Mouse (Mus musculus): Measurements from ENCODE around the gene Nab1. TPM values are rescaled to one million over a fixed set of nuclear protein-coding genes. Genes with fewer than 3 reads are reported as not detected.

Gene Nab1
- polyA plus RNA-seq, 1 experiment from 2014 or later, result 19.7 TPM

DNA sequence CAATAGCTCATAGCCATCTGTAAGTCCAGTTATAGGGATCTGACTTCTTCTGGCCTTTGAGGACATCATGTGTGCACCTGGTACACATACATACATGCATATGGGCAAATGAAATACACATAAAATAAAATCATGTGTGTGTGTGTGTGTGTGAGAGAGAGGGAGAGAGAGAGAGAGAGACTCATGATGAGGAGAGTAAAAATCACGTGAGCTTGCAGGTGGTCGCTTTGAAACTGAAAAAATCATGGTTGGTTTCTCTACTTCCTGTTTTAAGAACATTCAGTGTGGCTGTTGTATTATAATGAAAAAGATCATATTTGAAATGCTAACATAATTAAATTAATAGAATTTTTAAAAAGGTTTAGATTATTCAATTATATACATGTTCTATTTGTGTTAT is 69.9 kb downstream of the Nab1 start:
- H3K27me3 ChIP-seq (replicated peaks), result no peaks in the 10 kb centered on the region
- 75% methylated on average over 2 of the region's 2 CpGs for WGBS
- H3K27ac ChIP-seq (replicated peaks), result no peak overlapping the region
- H3K9ac ChIP-seq, result no peak overlapping the region
- no peak overlapping the region for H3K4me3 ChIP-seq
- no peaks in the 10 kb centered on the region for H3K9me3 ChIP-seq
- H3K4me1 ChIP-seq, result peaks cover 3% of the 10 kb centered on the region
- no peak overlapping the region for H3K4me2 ChIP-seq
- H3K36me3 ChIP-seq, result no peaks in the 10 kb centered on the region
- ATAC-seq (ENCODE audit: extremely low read depth, insufficient number of reproducible peaks, low FRiP score, low TSS enrichment), result no peak

DNA sequence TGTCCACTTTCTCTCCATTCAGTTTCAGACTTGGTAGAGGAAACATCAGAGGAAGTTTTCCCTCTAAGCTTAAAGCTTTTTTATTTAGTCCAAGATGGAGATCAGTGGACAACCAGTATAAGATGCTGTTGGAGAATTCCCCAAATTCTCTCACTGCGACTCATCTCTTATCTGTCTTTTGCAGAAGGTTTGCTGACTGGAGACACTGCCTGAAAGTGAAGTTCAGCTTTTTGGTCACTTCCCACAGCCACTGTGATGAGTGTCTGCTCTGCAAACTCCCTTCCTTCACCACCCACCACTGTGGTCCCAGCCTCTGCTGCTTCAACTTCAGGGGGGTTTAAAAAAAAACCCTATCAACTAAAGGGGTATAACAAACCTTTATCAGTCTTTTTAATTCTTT is 70.4 kb downstream of the Nab1 start:
- Histone ChIP-seq H3K27ac (replicated peaks) (no peak overlapping the region), H3K36me3 (no peaks in the 10 kb centered on the region), H3K27me3 (replicated peaks) (no peaks in the 10 kb centered on the region), H3K4me1 (no peaks in the 10 kb centered on the region), H3K9ac (no peak overlapping the region), H3K9me3 (no peaks in the 10 kb centered on the region), H3K4me3 (no peak overlapping the region), H3K4me2 (no peak overlapping the region)
- WGBS, result 29% methylated on average over 1 of the region's 1 CpGs
- no peak for ATAC-seq (ENCODE audit: extremely low read depth, insufficient number of reproducible peaks, low FRiP score, low TSS enrichment)

DNA sequence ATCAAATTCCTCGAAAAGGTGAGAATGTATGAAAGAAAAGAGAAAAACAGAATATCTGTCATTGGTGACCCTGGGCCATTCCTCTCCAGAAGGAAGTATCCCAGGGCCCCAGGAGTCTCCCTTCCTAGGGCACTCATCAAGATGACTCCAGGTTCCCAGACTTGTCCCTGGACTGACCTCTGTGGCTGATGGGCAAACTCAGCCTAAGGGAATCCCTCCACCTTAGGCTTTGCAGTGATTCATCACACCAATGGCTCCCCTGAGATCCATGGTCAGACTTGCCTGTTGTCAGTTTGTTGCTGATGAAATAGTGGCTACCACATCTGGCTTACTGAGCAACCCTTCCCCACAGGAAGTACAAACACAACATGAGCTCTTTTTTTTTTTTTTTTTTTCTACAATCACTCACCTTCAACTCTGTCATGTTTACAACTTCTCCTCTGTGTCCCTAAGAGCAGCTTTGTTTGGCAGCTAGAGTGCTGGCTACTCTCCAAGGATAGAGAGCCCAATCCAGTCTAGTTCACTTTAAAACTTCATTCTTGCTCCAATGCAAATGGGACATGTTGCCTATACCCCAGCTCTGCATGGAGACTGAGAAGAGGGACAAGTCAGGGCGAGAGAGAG is 72.5 kb downstream of the Nab1 start:
- no peak overlapping the region for H3K27ac ChIP-seq (replicated peaks)
- no peaks in the 10 kb centered on the region for H3K27me3 ChIP-seq (replicated peaks)
- H3K4me3 ChIP-seq, result no peak overlapping the region
- no peak overlapping the region for H3K4me2 ChIP-seq
- no peaks in the 10 kb centered on the region for H3K4me1 ChIP-seq
- H3K36me3 ChIP-seq, result no peaks in the 10 kb centered on the region
- WGBS, result 66% methylated on average over 2 of the region's 2 CpGs
- no peaks in the 10 kb centered on the region for H3K9me3 ChIP-seq
- ATAC-seq (ENCODE audit: extremely low read depth, insufficient number of reproducible peaks, low FRiP score, low TSS enrichment), result no peak
- no peak overlapping the region for H3K9ac ChIP-seq

DNA sequence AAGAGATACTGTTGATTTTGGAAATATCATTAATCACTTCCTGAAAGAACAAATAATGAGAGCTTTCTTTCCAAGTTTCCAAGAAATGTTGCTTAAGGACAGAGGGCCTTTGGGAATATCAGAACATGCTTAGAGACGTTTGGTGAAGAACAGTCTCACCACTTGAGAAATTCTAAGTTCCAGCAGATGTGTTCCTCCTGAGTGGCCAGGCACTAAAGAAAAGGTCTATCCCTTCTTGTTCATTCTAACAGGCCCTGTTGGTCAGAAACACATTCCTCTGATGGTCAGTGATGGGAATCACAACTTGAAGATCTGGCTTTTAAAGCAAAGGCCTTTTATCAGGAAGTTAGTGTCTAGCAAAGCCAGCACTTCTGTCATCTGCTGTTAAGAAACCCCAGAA is 76.6 kb downstream of the Nab1 start:
- Histone ChIP-seq H3K4me3 (no peak overlapping the region), H3K9ac (no peak overlapping the region), H3K27ac (replicated peaks) (no peak overlapping the region; the same call in 1 of the 2 replicates), H3K4me2 (no peak overlapping the region), H3K27me3 (replicated peaks) (no peaks in the 10 kb centered on the region), H3K36me3 (no peaks in the 10 kb centered on the region), H3K4me1 (peaks cover 18% of the 10 kb centered on the region), H3K9me3 (no peaks in the 10 kb centered on the region)
- WGBS, result 48% methylated on average over 1 of the region's 1 CpGs
- no peak for ATAC-seq (ENCODE audit: extremely low read depth, insufficient number of reproducible peaks, low FRiP score, low TSS enrichment)

DNA sequence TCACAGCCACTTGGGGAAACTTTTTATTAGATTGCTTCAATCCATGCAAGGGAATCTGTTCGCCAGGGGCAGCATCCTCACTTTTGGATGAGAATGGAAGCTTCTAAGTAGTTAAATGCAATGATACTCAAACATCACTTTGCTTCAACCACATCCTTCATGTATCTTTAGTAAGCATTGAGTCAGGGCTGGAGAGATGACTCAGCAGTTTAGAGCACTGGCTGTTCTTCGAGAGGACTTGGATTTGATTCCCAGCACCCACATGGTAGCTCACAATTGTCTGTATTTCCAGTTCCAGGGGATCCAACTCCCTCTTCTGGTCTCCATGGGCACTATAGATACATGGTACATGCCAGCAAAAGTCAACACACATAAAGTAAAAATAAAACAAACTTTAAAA is 77.4 kb downstream of the Nab1 start:
- Histone ChIP-seq H3K4me2 (no peak overlapping the region), H3K27me3 (replicated peaks) (no peaks in the 10 kb centered on the region), H3K4me3 (no peak overlapping the region), H3K27ac (replicated peaks) (peak overlapping the region; percentile 37; the same call in 1 of the 2 replicates), H3K36me3 (no peaks in the 10 kb centered on the region), H3K4me1 (peaks cover 18% of the 10 kb centered on the region), H3K9ac (no peak overlapping the region), H3K9me3 (no peaks in the 10 kb centered on the region)
- ATAC-seq (ENCODE audit: extremely low read depth, insufficient number of reproducible peaks, low FRiP score, low TSS enrichment), result no peak
- WGBS, result 86% methylated on average over 2 of the region's 2 CpGs

DNA sequence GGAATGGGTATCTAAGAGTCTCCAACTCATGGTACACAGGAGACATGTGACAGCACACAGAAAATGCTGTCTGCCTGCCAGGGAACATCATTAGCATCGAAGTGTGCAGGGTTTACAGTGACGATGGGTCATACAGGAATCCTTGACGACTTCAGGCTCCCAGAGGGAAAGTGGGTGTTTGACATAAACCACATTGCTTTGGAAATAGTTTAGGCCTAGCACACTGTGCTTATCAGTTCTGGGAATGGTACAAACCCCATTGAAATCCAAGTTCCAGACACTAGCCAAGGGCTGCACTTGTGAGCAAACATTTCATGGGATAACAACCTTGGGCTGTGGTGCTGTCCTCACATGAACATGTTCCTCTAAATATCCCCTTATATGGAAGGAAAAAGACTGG is 78.3 kb downstream of the Nab1 start:
- Histone ChIP-seq H3K36me3 (no peaks in the 10 kb centered on the region), H3K27ac (replicated peaks) (peak overlapping the region; percentile 37), H3K9ac (no peak overlapping the region), H3K27me3 (replicated peaks) (no peaks in the 10 kb centered on the region), H3K4me3 (no peak overlapping the region), H3K4me2 (no peak overlapping the region), H3K4me1 (peaks cover 18% of the 10 kb centered on the region), H3K9me3 (no peaks in the 10 kb centered on the region)
- WGBS, result 16% methylated on average over 3 of the region's 3 CpGs
- ATAC-seq (ENCODE audit: extremely low read depth, insufficient number of reproducible peaks, low FRiP score, low TSS enrichment), result no peak

DNA sequence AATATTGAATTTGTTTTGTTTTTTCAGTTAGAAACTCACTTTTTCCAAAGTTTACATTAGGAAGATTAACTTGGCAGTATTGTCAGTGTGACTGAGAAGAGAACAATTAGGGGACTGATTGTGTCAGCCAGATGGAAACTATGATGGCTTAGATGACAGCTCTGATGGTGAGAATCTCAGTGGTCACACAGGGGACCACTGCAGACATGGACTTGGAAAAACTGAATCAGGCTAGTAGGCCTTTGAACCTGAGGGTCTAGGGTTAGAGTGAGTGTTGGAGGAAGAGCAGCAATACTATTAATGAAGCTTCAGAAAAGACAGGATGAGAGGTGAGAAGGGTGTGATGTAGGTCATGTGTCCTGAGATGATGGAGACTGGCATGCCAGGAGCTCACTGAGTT is 78.9 kb downstream of the Nab1 start:
- H3K9me3 ChIP-seq, result no peaks in the 10 kb centered on the region
- no peak overlapping the region for H3K9ac ChIP-seq
- no peaks in the 10 kb centered on the region for H3K36me3 ChIP-seq
- no peak for ATAC-seq (ENCODE audit: extremely low read depth, insufficient number of reproducible peaks, low FRiP score, low TSS enrichment)
- H3K4me3 ChIP-seq, result no peak overlapping the region
- no peak overlapping the region for H3K4me2 ChIP-seq
- H3K4me1 ChIP-seq, result peaks cover 18% of the 10 kb centered on the region
- H3K27ac ChIP-seq (replicated peaks), result peak overlapping the region; percentile 37
- H3K27me3 ChIP-seq (replicated peaks), result no peaks in the 10 kb centered on the region

DNA sequence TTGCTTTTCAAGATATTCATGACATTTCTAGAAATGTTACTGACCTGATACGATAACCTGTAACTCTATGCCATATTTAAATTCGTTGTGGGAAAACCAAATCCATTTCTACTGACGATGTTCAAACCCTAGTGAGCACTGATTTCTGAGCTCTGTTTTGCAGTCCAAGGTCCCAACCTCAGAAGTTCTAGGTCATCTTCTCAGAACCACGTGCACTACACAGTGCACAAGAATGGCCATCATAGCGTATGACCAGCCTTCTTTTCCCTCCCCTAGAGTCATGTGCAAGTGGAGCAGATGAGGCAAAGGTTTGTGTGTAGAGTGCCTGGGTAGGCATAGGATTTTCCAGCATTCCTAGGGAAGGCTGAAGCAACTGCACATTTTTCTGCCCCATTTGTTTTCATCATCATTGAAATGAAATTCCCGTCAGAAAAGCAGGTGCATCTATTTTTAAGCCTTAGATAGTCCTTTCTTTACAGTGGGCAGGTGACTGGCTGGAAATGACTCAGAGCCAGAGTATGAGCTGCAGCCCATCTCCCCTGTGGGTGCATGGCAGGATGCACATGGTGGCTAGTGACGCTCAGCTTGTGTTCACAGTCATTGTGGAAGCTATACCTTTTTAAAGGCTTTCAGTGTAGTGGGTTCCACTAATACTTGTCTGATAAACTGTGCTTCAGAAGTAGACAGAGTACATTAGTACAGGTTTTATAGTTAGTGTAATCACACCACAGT is 81.2 kb downstream of the Nab1 start:
- Histone ChIP-seq H3K9me3 (no peaks in the 10 kb centered on the region), H3K4me3 (no peak overlapping the region), H3K9ac (no peak overlapping the region), H3K4me1 (peaks cover 18% of the 10 kb centered on the region), H3K27me3 (replicated peaks) (no peaks in the 10 kb centered on the region), H3K27ac (replicated peaks) (no peak overlapping the region), H3K36me3 (no peaks in the 10 kb centered on the region), H3K4me2 (no peak overlapping the region)
- no peak for ATAC-seq (ENCODE audit: extremely low read depth, insufficient number of reproducible peaks, low FRiP score, low TSS enrichment)
- 75% methylated on average over 7 of the region's 7 CpGs for WGBS

Other genes starting within 250 kb of the Nab1 start
- 4.4 and 4.8 TPM in 2 replicates for gene Nemp2, start 130.0 kb upstream of the Nab1 start, polyA plus RNA-seq (2015; fragmentation: Nextera tagmentation; extraction: Ambion mirVana)
- gene Mfsd6, start 226.8 kb upstream of the Nab1 start, polyA plus RNA-seq (2015; fragmentation: Nextera tagmentation; extraction: Ambion mirVana), result 3.2 and 3.6 TPM in 2 replicates